Mouse (Mus musculus) T-helper 1 cell (primary cell): ENCODE measurements at regions not wholly inside any gene's neighbourhood (a gene's known extent, or its start where the extent isn't known, plus 50 kb on each side); places are given as distances from the start of the nearest gene placed in this dataset.

ENCODE experiments used
- in situ Hi-C: fragments of 300-600 bp; cut with MboI, MseI; formaldehyde crosslinking; loops from one replicate; pipeline ENCODE4 v1.15.1; 2025; ENCODE audit warnings: high pct_unique_total_duplicates

GRCm38 (mm10) chr4:9132982-9133625 is 894.3 kb upstream of the Car8 start:
- in situ Hi-C loops = loop anchor here (5.0 to 10.0 kb wide), 3 partner anchors 209 to 1158 kb away; no protein-coding TSS in a partner anchor

- in situ Hi-C loops = loop anchor here (5.0 to 10.0 kb wide), 3 partner anchors 210 to 1158 kb away; no protein-coding TSS in a partner anchor
These were observed 893.5 kb upstream of the Car8 start for GRCm38 (mm10) chr4:9132356-9132755.

- in situ Hi-C loops = loop anchor here (5.0 to 10.0 kb wide), 3 partner anchors 211 to 1157 kb away; no protein-coding TSS in a partner anchor
These were observed 892.8 kb upstream of the Car8 start for GRCm38 (mm10) chr4:9131610-9132009.

GRCm38 (mm10) chr4:9125236-9125963 is 886.6 kb upstream of the Car8 start:
- in situ Hi-C loops = no loop called here

GRCm38 (mm10) chr4:9124586-9125232 is 885.9 kb upstream of the Car8 start:
- in situ Hi-C loops = no loop called here

- in situ Hi-C loops = no loop called here
These were observed 885.3 kb upstream of the Car8 start for GRCm38 (mm10) chr4:9124109-9124508.

- in situ Hi-C loops = no loop called here
These were observed 884.7 kb upstream of the Car8 start for GRCm38 (mm10) chr4:9123396-9124031.

GRCm38 (mm10) chr4:9122639-9123286 is 883.9 kb upstream of the Car8 start:
- in situ Hi-C loops = no loop called here

- in situ Hi-C loops = no loop called here
These were observed 878.3 kb upstream of the Car8 start for GRCm38 (mm10) chr4:9116955-9117647.

GRCm38 (mm10) chr4:9115874-9116273 is 877.0 kb upstream of the Car8 start:
- in situ Hi-C loops = no loop called here

GRCm38 (mm10) chr4:9113982-9114381 is 875.1 kb upstream of the Car8 start:
- in situ Hi-C loops = no loop called here

GRCm38 (mm10) chr4:9110355-9110754 is 871.5 kb upstream of the Car8 start:
- in situ Hi-C loops = no loop called here

- in situ Hi-C loops = no loop called here
These were observed 868.5 kb upstream of the Car8 start for GRCm38 (mm10) chr4:9107295-9107694.

GRCm38 (mm10) chr4:9106778-9107177 is 867.9 kb upstream of the Car8 start:
- in situ Hi-C loops = no loop called here

- in situ Hi-C loops = no loop called here
These were observed 865.8 kb upstream of the Car8 start for GRCm38 (mm10) chr4:9104657-9105056.

- in situ Hi-C loops = no loop called here
These were observed 865.1 kb upstream of the Car8 start for GRCm38 (mm10) chr4:9103958-9104357.

- in situ Hi-C loops = loop anchor here (5.0 kb wide), 1 partner anchor 430 kb away; no protein-coding TSS in a partner anchor
These were observed 858.2 kb upstream of the Car8 start for GRCm38 (mm10) chr4:9096809-9097700.

GRCm38 (mm10) chr4:9096274-9096673 is 857.4 kb upstream of the Car8 start:
- in situ Hi-C loops = loop anchor here (5.0 kb wide), 1 partner anchor 429 kb away; no protein-coding TSS in a partner anchor

- in situ Hi-C loops = loop anchor here (5.0 kb wide), 1 partner anchor 428 kb away; no protein-coding TSS in a partner anchor
These were observed 856.8 kb upstream of the Car8 start for GRCm38 (mm10) chr4:9095646-9096045.

GRCm38 (mm10) chr4:9094522-9094921 is 855.7 kb upstream of the Car8 start:
- in situ Hi-C loops = no loop called here
